Mouse (Mus musculus) CH12.LX (cell line): ENCODE results near the gene Cpsf6. TPM values are rescaled to one million over a fixed set of nuclear protein-coding genes. Genes with fewer than 3 reads are reported as not detected.

Experiments used
- DNase-seq: peaks from one replicate; pipeline ENCODE4 v3.0.0-alpha.2; 2013; ENCODE audit errors: extremely low read depth
- H3K27ac ChIP-seq: 2 replicates; pipeline ENCODE4 v1.5.1; 2012; ENCODE audit warnings: low read depth, mild to moderate bottlenecking, control low read depth, moderate library complexity; ENCODE audit not compliant: insufficient read depth
- H3K27me3 ChIP-seq: replicated peaks from 2 replicates; pipeline ENCODE3; 2012; ENCODE audit warnings: inconsistent platforms
- H3K36me3 ChIP-seq, 2 experiments: replicated peaks in 1 of 2; 2 replicates each; pipeline versions ENCODE3 to v1.6.1; 2012; ENCODE audit warnings: inconsistent platforms in 1 of 2, low read length in 1 of 2, mild to moderate bottlenecking in 1 of 2, mixed read lengths in 1 of 2, moderate library complexity in 1 of 2; ENCODE audit not compliant: control insufficient read depth in 1 of 2, insufficient read depth in 1 of 2
- H3K4me1 ChIP-seq, 2 experiments: 2 replicates each; pipeline ENCODE4 v1.6.1; 2012; ENCODE audit warnings: inconsistent platforms in 1 of 2, moderate library complexity in 1 of 2; ENCODE audit not compliant: insufficient read depth in 2 of 2, control insufficient read depth in 1 of 2
- H3K4me2 ChIP-seq: 2 replicates; pipeline ENCODE4 v1.6.1; 2012; ENCODE audit warnings: low read depth, mild to moderate bottlenecking, control low read depth; ENCODE audit not compliant: poor library complexity, insufficient read depth, severe bottlenecking
- H3K4me3 ChIP-seq, 3 experiments: fragments of 150-350 bp in 1 of 3; sonication (generic) in 1 of 3; replicated peaks in 1 of 3; 2 replicates each; pipeline versions ENCODE3 to v1.5.1; 2011 to 2012; ENCODE audit warnings: low read depth in 2 of 3, low read length in 2 of 3, mild to moderate bottlenecking in 2 of 3, moderate library complexity in 2 of 3, control low read depth in 1 of 3, improper control_type of control experiment in 1 of 3, inconsistent platforms in 1 of 3, mixed read lengths in 1 of 3; ENCODE audit not compliant: poor library complexity in 1 of 3
- H3K79me2 ChIP-seq: replicated peaks from 2 replicates; pipeline ENCODE4 v1.6.1; 2012; ENCODE audit warnings: mild to moderate bottlenecking, moderate library complexity; ENCODE audit not compliant: control insufficient read depth, poor library complexity, insufficient read depth, severe bottlenecking; ENCODE audit errors: extremely low read depth
- H3K9ac ChIP-seq: 2 replicates; pipeline ENCODE4 v1.6.1; 2012; ENCODE audit warnings: low read depth, mild to moderate bottlenecking, control low read depth, moderate library complexity; ENCODE audit not compliant: insufficient read depth
- H3K9me3 ChIP-seq: replicated peaks from 2 replicates; pipeline ENCODE3; 2012; ENCODE audit warnings: low read length, inconsistent platforms, mixed read lengths
- BHLHE40 ChIP-seq: IDR thresholded peaks from 2 replicates; pipeline ENCODE4 v1.6.1; 2011; ENCODE audit warnings: mild to moderate bottlenecking, low read depth, low read length, improper control_type of control experiment
- ELF1 ChIP-seq: IDR thresholded peaks from 2 replicates; pipeline ENCODE4 v1.6.1; 2014; ENCODE audit warnings: low read depth, mild to moderate bottlenecking, inconsistent platforms, low read length, improper control_type of control experiment
- KAT2A ChIP-seq: IDR thresholded peaks from 2 replicates; pipeline ENCODE4 v1.6.1; 2012; ENCODE audit warnings: low read length, improper control_type of control experiment, inconsistent platforms; ENCODE audit not compliant: insufficient replicate concordance
- MXI1 ChIP-seq: IDR thresholded peaks from 2 replicates; pipeline ENCODE4 v1.6.1; 2011; ENCODE audit warnings: mild to moderate bottlenecking, low read depth, low read length, improper control_type of control experiment
- NELFE ChIP-seq: IDR thresholded peaks from 2 replicates; pipeline ENCODE4 v1.6.1; 2011; ENCODE audit warnings: low read depth, low read length, improper control_type of control experiment
- NRF1 ChIP-seq: IDR thresholded peaks from 2 replicates; pipeline ENCODE4 v1.6.1; 2014; ENCODE audit warnings: low read depth, mild to moderate bottlenecking, inconsistent platforms, low read length, improper control_type of control experiment, moderate library complexity
- RAD21 ChIP-seq: IDR thresholded peaks from 2 replicates; pipeline ENCODE4 v1.6.1; 2011; ENCODE audit warnings: low read depth, mild to moderate bottlenecking, low read length, improper control_type of control experiment, moderate library complexity
- SMC3 ChIP-seq: IDR thresholded peaks from 2 replicates; pipeline ENCODE4 v1.6.1; 2011; ENCODE audit warnings: low read depth, low read length, improper control_type of control experiment
- TBP ChIP-seq: conservative IDR thresholded peaks from 2 replicates; pipeline ENCODE4 v1.6.1; 2011; ENCODE audit warnings: low read depth, low read length, improper control_type of control experiment
- USF1 ChIP-seq: IDR thresholded peaks from 2 replicates; pipeline ENCODE4 v1.6.1; 2014; ENCODE audit warnings: low read depth, mild to moderate bottlenecking, inconsistent platforms, low read length, improper control_type of control experiment
- ZMIZ1 ChIP-seq: IDR thresholded peaks from 2 replicates; pipeline ENCODE4 v1.6.1; 2012; ENCODE audit warnings: low read depth, mild to moderate bottlenecking, inconsistent platforms, low read length, improper control_type of control experiment
- dilution Hi-C: fragments of 300-500 bp; cut with MboI; formaldehyde crosslinking; loops from 2 replicates; pipeline ENCODE4 v1.14.3; 2020; ENCODE audit warnings: low sequenced_read_pairs; ENCODE audit not compliant: extremely low pct_unique_long_range_greater_than_20kb, extremely low pct_ligation_motif_present
- in situ Hi-C: fragments of 300-500 bp; cut with MboI; formaldehyde crosslinking; loops from 3 replicates; pipeline ENCODE4 v1.14.3; 2019; ENCODE audit warnings: low sequenced_read_pairs, low pct_ligation_motif_present, low pct_unique_long_range_greater_than_20kb, mixed read lengths
- polyA plus RNA-seq: library from polyadenylated mRNA; unstranded; fragments of >175 nt; gene quantifications from 2 replicates; pipeline ENCODE4 v1.2.1, GENCODE M21; 2012; ENCODE audit warnings: low read depth; ENCODE audit not compliant: insufficient read length
- total RNA-seq, 2 experiments: library from RNA; depleted of rRNA; stranded (reverse); fragments of 300-350 nt in 1 of 2; fragments of >200 nt in 1 of 2; gene quantifications; 2 replicates each; pipeline ENCODE4 v1.2.3; 2012 to 2014

Cpsf6 gene
- total and polyA plus RNA-seq, 3 experiments, result 87.6 to 114 (median 99.5) TPM

DNA sequence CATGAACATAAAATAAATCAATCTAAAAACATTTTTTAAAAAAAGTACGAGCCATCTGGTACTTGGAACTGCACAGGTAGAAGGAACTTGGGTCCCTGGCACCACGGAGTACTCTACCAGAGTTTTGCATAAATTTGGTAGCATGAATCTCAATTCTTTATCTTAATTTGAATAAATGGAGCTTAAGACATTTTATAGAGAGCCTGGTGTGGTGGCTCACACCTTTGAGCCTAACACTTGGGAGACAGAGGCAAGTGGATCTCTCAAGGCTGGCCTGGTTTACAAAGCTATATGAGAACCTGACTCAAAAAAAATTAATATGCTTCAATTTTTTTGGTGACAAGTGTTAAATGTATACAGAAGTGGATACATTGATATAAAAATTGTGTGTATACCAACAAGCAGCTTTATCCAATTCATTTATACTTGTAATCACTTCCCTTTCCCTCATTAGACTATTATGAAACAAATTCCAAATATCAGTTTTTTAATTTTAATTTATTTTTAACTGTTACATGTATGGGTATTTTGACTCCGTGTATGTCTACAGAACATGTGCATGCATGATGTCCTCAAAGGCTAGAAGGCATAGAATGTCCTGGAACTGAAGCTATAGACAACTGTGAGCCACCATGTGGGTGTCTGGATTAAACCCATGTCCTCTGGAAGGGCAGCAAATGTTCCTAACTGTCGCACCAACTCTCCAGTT is 20.6 kb upstream of the Cpsf6 start:
- H3K9me3 ChIP-seq, result no peaks in the 10 kb centered on the region
- H3K36me3 ChIP-seq, result no peaks in the 10 kb centered on the region
- dilution Hi-C loops (no loop called here), in situ Hi-C loops (no loop called here)
- TF ChIP-seq KAT2A, result no peak
- H3K27ac ChIP-seq, result no peak overlapping the region
- DNase-seq, result no peak
- H3K27me3 ChIP-seq, result no peaks in the 10 kb centered on the region
- H3K79me2 ChIP-seq, result no peaks in the 10 kb centered on the region
- no peak overlapping the region for H3K4me3 ChIP-seq
- no peak overlapping the region for H3K4me2 ChIP-seq
- no peak overlapping the region for H3K9ac ChIP-seq
- peaks cover 3 to 7% of the 10 kb centered on the region in 2 experiments; a peak in 2 of 4 replicates for H3K4me1 ChIP-seq

GRCm38 (mm10) chr10:117399839-117400238 is 20.0 kb upstream of the Cpsf6 start:
- Histone ChIP-seq H3K4me3 (no peak overlapping the region), H3K27me3 (no peaks in the 10 kb centered on the region), H3K9ac (no peak overlapping the region), H3K79me2 (no peaks in the 10 kb centered on the region), H3K4me2 (no peak overlapping the region), H3K36me3 (no peaks in the 10 kb centered on the region), H3K4me1 (peaks cover 3 to 7% of the 10 kb centered on the region in 2 experiments; a peak in 2 of 4 replicates), H3K27ac (no peak overlapping the region), H3K9me3 (no peaks in the 10 kb centered on the region)
- dilution Hi-C loops (no loop called here), in situ Hi-C loops (no loop called here)
- DNase-seq, result no peak
- no peak for TF ChIP-seq NRF1
- no peak for TF ChIP-seq NELFE
- TF ChIP-seq BHLHE40, result no peak
- TF ChIP-seq MXI1, result no peak

GRCm38 (mm10) chr10:117399196-117399595 is 19.4 kb upstream of the Cpsf6 start:
- H3K4me3 ChIP-seq, result no peak overlapping the region
- TF ChIP-seq USF1 (no peak), RAD21 (no peak), TBP (no peak), ZMIZ1 (no peak), SMC3 (no peak), ELF1 (no peak)
- TF ChIP-seq, all 38 proteins: peak for 0
- Histone ChIP-seq H3K9ac (no peak overlapping the region), H3K79me2 (no peaks in the 10 kb centered on the region), H3K27me3 (no peaks in the 10 kb centered on the region), H3K4me1 (peaks cover 3 to 7% of the 10 kb centered on the region in 2 experiments; a peak in 2 of 4 replicates), H3K36me3 (no peaks in the 10 kb centered on the region), H3K9me3 (no peaks in the 10 kb centered on the region), H3K27ac (no peak overlapping the region), H3K4me2 (no peak overlapping the region)
- dilution Hi-C loops (no loop called here), in situ Hi-C loops (no loop called here)
- DNase-seq, result no peak
